Mouse (Mus musculus): Measurements from ENCODE around the gene Ryr1. TPM values are rescaled to one million over a fixed set of nuclear protein-coding genes. Genes with fewer than 3 reads are reported as not detected.

Ryr1 gene
- polyA plus RNA-seq, 1 experiment from 2014 or later = 9.8 TPM

DNA sequence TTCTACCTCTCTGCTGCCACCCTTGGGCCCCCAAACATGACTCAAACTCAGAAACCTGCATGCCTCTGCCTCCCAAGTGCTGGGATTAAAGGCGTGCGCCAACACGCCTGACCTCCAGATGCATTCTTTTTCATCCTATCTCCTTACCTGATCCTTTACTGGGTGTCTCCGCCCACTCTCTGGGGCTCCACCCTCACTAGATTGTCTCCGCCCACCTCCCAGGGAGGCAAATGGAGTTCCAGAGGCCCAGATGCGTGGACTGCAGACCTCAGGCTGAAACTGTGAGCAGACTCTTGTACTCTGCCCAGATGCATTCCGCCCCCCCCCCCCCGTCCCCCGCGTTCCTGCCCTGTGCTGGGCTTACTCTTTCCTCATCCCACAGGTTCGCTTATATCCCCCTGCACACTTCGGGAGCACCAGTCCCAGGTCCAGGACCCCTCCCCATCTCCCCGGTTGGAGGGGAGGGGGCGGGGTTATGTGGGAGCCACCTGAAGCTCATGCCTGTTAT is 134.2 kb downstream of the Ryr1 start:
- H3K27me3 ChIP-seq = no peaks in the 10 kb centered on the region
- H3K9ac ChIP-seq = no peak overlapping the region
- 53% methylated on average over 14 of the region's 14 CpGs for WGBS
- H3K4me2 ChIP-seq = no peak overlapping the region
- H3K36me3 ChIP-seq = no peaks in the 10 kb centered on the region
- no peak overlapping the region for H3K27ac ChIP-seq
- ATAC-seq (ENCODE audit: low FRiP score) = no peak
- no peak overlapping the region for H3K4me3 ChIP-seq
- no peaks in the 10 kb centered on the region for H3K9me3 ChIP-seq
- H3K4me1 ChIP-seq (replicated peaks) = no peaks in the 10 kb centered on the region

- H3K27ac ChIP-seq = no peak overlapping the region
- 87% methylated on average over 7 of the region's 7 CpGs for WGBS
- no peak overlapping the region for H3K4me3 ChIP-seq
- H3K27me3 ChIP-seq = no peaks in the 10 kb centered on the region
- H3K9ac ChIP-seq = peak overlapping the region; percentile 35; the same call in 1 of the 2 replicates
- H3K9me3 ChIP-seq = no peaks in the 10 kb centered on the region
- no peak overlapping the region for H3K4me2 ChIP-seq
- H3K4me1 ChIP-seq (replicated peaks) = peaks cover 16% of the 10 kb centered on the region
- no peaks in the 10 kb centered on the region for H3K36me3 ChIP-seq
- ATAC-seq (ENCODE audit: low FRiP score) = no peak
These were observed 139.8 kb downstream of the Ryr1 start for GRCm38 (mm10) chr7:28985207-28985606.

- WGBS = 96% methylated on average over 1 of the region's 1 CpGs
- H3K4me1 ChIP-seq (replicated peaks) = peaks cover 16% of the 10 kb centered on the region
- H3K9me3 ChIP-seq = no peaks in the 10 kb centered on the region
- no peak for ATAC-seq (ENCODE audit: low FRiP score)
- no peak overlapping the region for H3K9ac ChIP-seq
- H3K36me3 ChIP-seq = peaks cover under 1% of the 10 kb centered on the region
- H3K27ac ChIP-seq = no peak overlapping the region
- H3K4me3 ChIP-seq = no peak overlapping the region
- no peaks in the 10 kb centered on the region for H3K27me3 ChIP-seq
- H3K4me2 ChIP-seq = no peak overlapping the region
These were observed 140.5 kb downstream of the Ryr1 start for GRCm38 (mm10) chr7:28984452-28984851.

DNA sequence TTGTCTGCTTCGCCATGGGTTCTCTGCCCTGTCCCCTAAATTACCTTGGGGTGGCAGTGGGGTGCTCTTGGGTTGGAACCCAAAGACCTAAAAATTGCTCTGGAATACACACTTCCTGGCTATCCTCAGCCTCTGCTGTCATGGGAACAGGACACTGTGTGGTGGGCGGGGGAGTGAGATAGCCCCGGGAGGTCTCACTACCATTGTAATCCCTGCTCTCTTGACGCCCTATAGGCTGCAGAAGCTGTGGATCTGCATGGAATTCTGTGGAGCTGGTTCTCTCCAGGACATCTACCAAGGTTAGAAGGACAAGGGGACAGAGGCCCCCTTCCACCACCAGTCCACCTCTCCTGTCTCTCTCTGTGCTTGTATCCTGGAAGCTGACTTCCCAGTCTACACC is 141.1 kb downstream of the Ryr1 start:
- Histone ChIP-seq H3K4me3 (no peak overlapping the region), H3K9me3 (no peaks in the 10 kb centered on the region), H3K9ac (no peak overlapping the region), H3K4me2 (no peak overlapping the region), H3K36me3 (peaks cover 6% of the 10 kb centered on the region), H3K4me1 (replicated peaks) (peaks cover 16% of the 10 kb centered on the region), H3K27me3 (no peaks in the 10 kb centered on the region), H3K27ac (no peak overlapping the region)
- 66% methylated on average over 4 of the region's 4 CpGs for WGBS
- ATAC-seq (ENCODE audit: low FRiP score) = no peak

DNA sequence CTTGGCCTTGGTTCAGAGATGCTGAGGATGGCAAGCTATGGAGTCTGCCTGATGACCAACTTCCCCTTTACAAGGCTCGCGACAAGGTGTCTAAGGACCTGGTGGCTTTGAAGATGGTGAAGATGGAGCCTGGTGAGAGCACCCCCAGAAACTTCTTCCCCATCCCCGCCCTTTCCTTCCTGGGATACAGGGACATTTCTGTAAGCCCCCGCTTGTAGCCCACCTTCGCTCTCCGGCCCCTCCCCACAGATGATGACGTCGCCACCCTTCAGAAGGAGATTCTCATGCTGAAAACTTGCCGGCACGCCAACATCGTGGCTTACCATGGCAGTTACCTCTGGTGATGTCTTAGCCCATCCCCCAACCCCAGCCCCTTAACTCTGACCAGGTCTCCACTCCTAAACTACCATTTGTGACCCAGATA is 141.8 kb downstream of the Ryr1 start:
- H3K9ac ChIP-seq = no peak overlapping the region
- WGBS = 75% methylated on average over 11 of the region's 11 CpGs

DNA sequence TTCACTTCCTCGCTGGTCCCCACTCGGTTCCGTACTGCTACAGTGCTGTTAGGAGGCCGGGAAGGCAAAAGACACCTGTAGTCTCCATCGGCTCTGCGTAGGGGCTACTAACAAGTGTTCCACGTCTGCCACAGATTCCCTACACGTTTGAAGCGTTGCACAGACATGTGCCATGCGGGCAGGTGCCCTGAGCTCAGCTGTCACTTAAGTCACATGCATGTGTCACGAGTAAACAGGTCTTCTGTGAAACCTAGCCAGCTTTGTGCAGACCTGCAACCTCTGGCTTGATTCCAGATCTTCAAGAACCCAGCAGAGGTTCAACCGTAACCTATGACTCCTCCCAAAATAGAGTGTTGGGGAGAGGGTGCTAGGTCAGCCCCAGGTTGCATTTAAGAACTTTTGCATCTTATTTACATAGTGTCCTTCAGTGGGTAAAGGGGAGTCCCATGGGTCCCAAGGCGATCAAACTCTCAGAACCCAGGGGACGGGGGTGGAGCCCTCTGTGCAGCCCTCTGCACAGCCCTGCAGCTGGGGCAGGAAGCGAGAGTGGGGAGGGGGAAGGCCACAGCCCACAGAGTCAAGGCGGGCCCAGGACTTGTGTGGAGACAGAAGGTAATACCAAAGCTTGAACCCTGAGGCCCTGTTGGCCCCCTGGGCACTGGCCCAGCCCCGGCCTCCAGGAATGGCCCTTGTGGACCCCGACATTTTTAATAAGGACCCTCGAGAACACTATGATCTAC is 142.5 kb downstream of the Ryr1 start:
- Histone ChIP-seq H3K27ac (peak overlapping the region; percentile 67), H3K4me3 (peak overlapping the region; percentile 77), H3K4me2 (peak overlapping the region; percentile 64), H3K27me3 (no peaks in the 10 kb centered on the region), H3K4me1 (replicated peaks) (peaks cover 16% of the 10 kb centered on the region), H3K9me3 (no peaks in the 10 kb centered on the region), H3K36me3 (peaks cover 20% of the 10 kb centered on the region), H3K9ac (peak overlapping the region; percentile 67)
- 16% methylated on average over 19 of the region's 19 CpGs for WGBS
- ATAC-seq (ENCODE audit: low FRiP score) = peak; percentile 72

More for the DNA sequence above, 141.8 kb downstream of the Ryr1 start:
- Histone ChIP-seq H3K4me2 (peak overlapping the region; percentile 64; the same call in 1 of the 2 replicates), H3K27me3 (no peaks in the 10 kb centered on the region), H3K4me1 (replicated peaks) (peaks cover 16% of the 10 kb centered on the region), H3K36me3 (peaks cover 13% of the 10 kb centered on the region), H3K4me3 (no peak overlapping the region), H3K27ac (no peak overlapping the region), H3K9me3 (no peaks in the 10 kb centered on the region)
- ATAC-seq (ENCODE audit: low FRiP score) = no peak

DNA sequence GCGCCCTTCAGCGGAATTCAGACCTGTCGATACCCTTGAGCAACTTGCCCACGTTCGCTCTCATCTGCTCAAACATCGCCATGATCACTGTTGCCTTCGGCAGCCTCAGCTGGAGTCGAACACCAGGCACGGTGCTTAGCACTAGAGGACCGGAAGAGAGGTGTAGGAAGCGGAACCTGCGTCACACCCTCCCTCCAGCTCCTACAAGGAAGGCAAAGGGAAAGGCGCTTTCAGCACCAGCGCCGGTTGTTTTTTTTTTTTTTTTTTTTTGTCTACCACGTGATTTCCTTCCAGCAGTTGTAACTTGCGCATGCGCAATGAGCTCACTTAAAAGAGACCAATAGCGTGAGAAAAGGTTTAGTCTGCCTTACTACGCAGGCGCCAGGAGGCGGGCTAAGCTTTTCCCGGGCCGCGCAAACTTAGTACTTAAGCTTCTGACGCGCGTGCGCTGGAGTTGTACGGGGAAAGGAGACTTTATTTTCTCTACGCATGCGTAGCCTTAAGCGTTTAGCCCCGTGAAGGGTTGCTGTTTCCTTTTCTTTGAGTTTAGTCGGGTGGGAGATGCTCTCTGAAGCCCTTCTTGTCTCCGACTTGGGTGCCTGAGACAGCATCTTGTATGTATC is 143.2 kb downstream of the Ryr1 start, which contains the start of the genes Eif3k and Map4k1:
TSS of gene Eif3k (minus strand) at position 214 of the 623 bp plus-strand sequence.
TSS of gene Map4k1 (plus strand) at position 400 of the 623 bp plus-strand sequence.
- Histone ChIP-seq H3K36me3 (peaks cover 27% of the 10 kb centered on the region), H3K4me2 (peak within 1 kb of the TSS; percentile 98), H3K4me1 (replicated peaks) (peaks cover 16% of the 10 kb centered on the region), H3K27ac (peak within 1 kb of the TSS; percentile 81), H3K9ac (peak within 1 kb of the TSS; percentile 86), H3K27me3 (no peaks in the 10 kb centered on the region), H3K4me3 (peak within 1 kb of the TSS; percentile 77), H3K9me3 (no peaks in the 10 kb centered on the region)
- ATAC-seq (ENCODE audit: low FRiP score) = peak; percentile 95
- WGBS = under 1% methylated on average over 36 of the region's 36 CpGs

DNA sequence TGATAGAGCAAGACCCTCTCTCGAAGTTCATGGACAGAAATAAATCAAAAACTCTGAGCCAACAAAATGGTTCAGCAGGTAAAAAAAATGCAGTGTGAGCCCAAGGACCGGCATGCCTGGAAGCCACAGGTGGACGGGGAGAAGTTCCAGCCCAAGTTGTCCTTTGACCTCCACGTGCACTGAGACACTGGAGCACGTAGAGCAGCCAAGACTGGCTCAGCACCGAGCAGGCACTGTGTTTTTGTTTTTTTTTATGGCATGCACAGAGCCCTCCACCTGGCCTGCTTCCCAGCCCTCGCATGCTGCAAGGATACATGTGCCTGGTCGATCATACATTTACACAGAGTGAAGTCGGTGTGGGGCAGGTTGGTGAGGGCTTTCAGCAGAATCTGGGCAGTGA is 147.4 kb downstream of the Ryr1 start:
- Histone ChIP-seq H3K36me3 (peaks cover 61% of the 10 kb centered on the region), H3K4me1 (replicated peaks) (peaks cover 14% of the 10 kb centered on the region), H3K9me3 (no peaks in the 10 kb centered on the region), H3K4me3 (no peak overlapping the region), H3K9ac (no peak overlapping the region), H3K27me3 (no peaks in the 10 kb centered on the region), H3K4me2 (no peak overlapping the region), H3K27ac (no peak overlapping the region)
- no peak for ATAC-seq (ENCODE audit: low FRiP score)
- WGBS = 96% methylated on average over 9 of the region's 9 CpGs

- Histone ChIP-seq H3K4me3 (no peak overlapping the region), H3K4me2 (no peak overlapping the region), H3K27ac (no peak overlapping the region), H3K9ac (no peak overlapping the region), H3K4me1 (replicated peaks) (no peaks in the 10 kb centered on the region), H3K9me3 (no peaks in the 10 kb centered on the region), H3K36me3 (peaks cover 73% of the 10 kb centered on the region), H3K27me3 (no peaks in the 10 kb centered on the region)
- no peak for ATAC-seq (ENCODE audit: low FRiP score)
- 85% methylated on average over 8 of the region's 8 CpGs for WGBS
These were observed 152.0 kb downstream of the Ryr1 start for GRCm38 (mm10) chr7:28973025-28973424.

DNA sequence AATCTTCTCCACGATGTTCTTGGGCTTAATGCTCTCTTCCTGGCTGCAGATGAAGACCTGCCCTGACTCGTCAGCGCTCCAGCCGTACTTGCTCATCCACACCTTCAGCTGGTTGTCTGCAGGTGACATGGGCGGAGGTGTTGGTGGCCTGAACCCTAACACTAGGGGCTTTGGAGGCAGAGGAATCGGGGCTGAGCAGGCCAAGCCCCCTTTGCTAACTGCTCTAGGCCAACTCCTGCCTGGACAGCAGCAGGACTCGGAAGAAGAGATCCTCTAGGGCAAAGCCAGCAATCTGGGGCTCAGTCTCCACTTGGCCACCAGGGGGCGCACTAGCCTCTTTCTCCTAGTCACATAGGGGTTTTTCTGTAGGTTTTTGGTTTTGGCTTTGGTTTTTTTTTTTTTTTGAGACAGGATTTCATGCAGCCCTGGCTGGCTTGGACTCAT is 152.4 kb downstream of the Ryr1 start:
- H3K9ac ChIP-seq = no peak overlapping the region
- no peak overlapping the region for H3K27ac ChIP-seq
- ATAC-seq (ENCODE audit: low FRiP score) = no peak
- WGBS = 74% methylated on average over 8 of the region's 8 CpGs
- no peaks in the 10 kb centered on the region for H3K27me3 ChIP-seq
- H3K9me3 ChIP-seq = no peaks in the 10 kb centered on the region
- H3K4me1 ChIP-seq (replicated peaks) = no peaks in the 10 kb centered on the region
- no peak overlapping the region for H3K4me2 ChIP-seq
- peaks cover 69% of the 10 kb centered on the region for H3K36me3 ChIP-seq
- no peak overlapping the region for H3K4me3 ChIP-seq

GRCm38 (mm10) chr7:28971770-28972269 is 153.2 kb downstream of the Ryr1 start:
- H3K4me3 ChIP-seq = no peak overlapping the region
- peaks cover 61% of the 10 kb centered on the region for H3K36me3 ChIP-seq
- H3K9ac ChIP-seq = no peak overlapping the region
- H3K9me3 ChIP-seq = no peaks in the 10 kb centered on the region
- no peak for ATAC-seq (ENCODE audit: low FRiP score)
- H3K4me1 ChIP-seq (replicated peaks) = no peaks in the 10 kb centered on the region
- WGBS = 88% methylated on average over 6 of the region's 6 CpGs
- H3K27ac ChIP-seq = no peak overlapping the region
- H3K4me2 ChIP-seq = no peak overlapping the region
- H3K27me3 ChIP-seq = no peaks in the 10 kb centered on the region

- 88% methylated on average over 7 of the region's 7 CpGs for WGBS
- Histone ChIP-seq H3K27ac (no peak overlapping the region), H3K4me3 (no peak overlapping the region), H3K36me3 (peaks cover 53% of the 10 kb centered on the region), H3K27me3 (no peaks in the 10 kb centered on the region), H3K4me1 (replicated peaks) (no peaks in the 10 kb centered on the region), H3K9me3 (no peaks in the 10 kb centered on the region), H3K4me2 (no peak overlapping the region), H3K9ac (no peak overlapping the region)
- no peak for ATAC-seq (ENCODE audit: low FRiP score)
These were observed 153.9 kb downstream of the Ryr1 start for GRCm38 (mm10) chr7:28971029-28971428.
